Mouse (Mus musculus) E14TG2a.4 (cell line): ENCODE measurements around the gene Gm20388.

Source experiments
- CTCF ChIP-seq: conservative IDR thresholded peaks from 2 replicates; pipeline ENCODE4 v1.5.1; 2014; ENCODE audit warnings: low read length
- NANOG ChIP-seq: IDR thresholded peaks from 2 replicates; pipeline ENCODE4 v1.6.1; 2014; ENCODE audit warnings: borderline replicate concordance, low read length, mixed read lengths
- POU5F1 ChIP-seq: IDR thresholded peaks from 2 replicates; pipeline ENCODE4 v1.6.1; 2014; ENCODE audit warnings: low read length, borderline replicate concordance

DNA sequence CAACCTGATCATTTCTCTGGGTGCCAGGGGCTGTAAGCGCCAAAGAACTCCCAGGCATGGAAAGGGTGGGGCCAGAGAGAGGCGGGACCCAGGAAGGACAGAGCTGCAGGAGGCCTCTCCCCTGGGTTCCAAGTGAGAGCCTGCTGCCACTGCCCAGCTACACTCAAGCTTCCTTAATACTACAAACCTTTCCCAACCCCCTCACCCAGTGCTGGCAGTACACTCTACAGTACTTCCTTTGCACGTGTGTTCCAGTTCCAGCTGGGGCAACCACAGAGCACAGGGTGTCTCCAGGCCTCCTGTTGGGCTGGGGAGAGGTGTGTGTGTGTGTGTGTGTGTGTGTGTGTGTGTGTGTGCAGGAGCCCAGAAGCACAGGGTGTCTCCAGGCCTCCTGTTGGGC, 374.4 kb downstream of the Gm20388 start:
- no peak for TF ChIP-seq CTCF
- TF ChIP-seq NANOG = no peak
- no peak for TF ChIP-seq POU5F1
